Comparison of ENCODE assay signal across 7 mouse cellular contexts in genomic region chr1:151343571-151344282, GRCm38 (mm10). TPM values are rescaled to one million over a fixed set of nuclear protein-coding genes. Genes with fewer than 3 reads are reported as not detected.
A peak's percentile ranks its signal among the peaks of the same experiment; 100 is the strongest.
DNase-seq lines count a peak whose midpoint lies in the region; ATAC-seq and TF ChIP-seq lines count a peak whose summit lies in the region.

No protein-coding gene starts in this region.

- peak overlapping the region; percentile 67 for H3K4me2 ChIP-seq in intestine, embryonic 16.5 days (ENCODE audit: low read depth, low read length)
- H3K4me2 ChIP-seq in lung, embryonic 16.5 days (ENCODE audit: low read depth, low read length): peak overlapping the region; percentile 79

- no peak for DNase-seq in forebrain, embryonic 10.5 days (ENCODE audit: extremely low spot score, low spot score)
- DNase-seq in urinary bladder, adult 18-20 months (ENCODE audit: low spot score in 2 of 2): no peak

- H3K9me3 ChIP-seq in E14TG2a.4 (ENCODE audit: low read length): no peaks in the 10 kb centered on the region
- no peaks in the 10 kb centered on the region for H3K9me3 ChIP-seq in forebrain, embryonic 10.5 days
- H3K9me3 ChIP-seq in intestine, embryonic 16.5 days (ENCODE audit: control insufficient read depth, low read length): no peaks in the 10 kb centered on the region
- no peaks in the 10 kb centered on the region for H3K9me3 ChIP-seq in lung, embryonic 16.5 days (ENCODE audit: control insufficient read depth, low read length)

- no peak for TF ChIP-seq CTCF in E14TG2a.4 (conservative IDR thresholded peaks at IDR 0.05; ENCODE audit: low read length)
- peak; percentile 35; the same call in 1 of the 2 replicates for TF ChIP-seq CTCF in small intestine, adult 2 months (IDR thresholded peaks at IDR 0.05; ENCODE audit: extremely low read depth, insufficient read length, insufficient replicate concordance, low read depth, low read length)

- ATAC-seq in activated CD4-positive, CD25-positive, alpha-beta regulatory T cell, adult 4 months: peak; percentile 38
- peak; percentile 15; the same call in 1 of the 2 replicates for ATAC-seq in intestine, embryonic 16.5 days
- ATAC-seq in lung, embryonic 16.5 days (ENCODE audit: low read depth): no peak; the same call in 1 of the 2 replicates

- no peaks in the 10 kb centered on the region for H3K36me3 ChIP-seq in E14TG2a.4 (ENCODE audit: insufficient read depth, low read length)
- peaks cover under 1% of the 10 kb centered on the region; the same call in 1 of the 2 replicates for H3K36me3 ChIP-seq in forebrain, embryonic 10.5 days (replicated peaks)
- no peaks in the 10 kb centered on the region for H3K36me3 ChIP-seq in intestine, embryonic 16.5 days (ENCODE audit: control insufficient read depth, insufficient read depth, low read length)
- H3K36me3 ChIP-seq in lung, embryonic 16.5 days (ENCODE audit: control insufficient read depth, insufficient read depth, low read length): no peaks in the 10 kb centered on the region
- 0 out of 2 replicates have a peak, but pooled peaks cover under 1% of the 10 kb centered on the region for H3K36me3 ChIP-seq in small intestine, adult 2 months (ENCODE audit: control insufficient read depth, insufficient read depth, low read length)

- peak overlapping the region; percentile 99 for H3K27ac ChIP-seq in forebrain, embryonic 10.5 days
- H3K27ac ChIP-seq in intestine, embryonic 16.5 days (ENCODE audit: low read length): peak overlapping the region; percentile 93
- peak overlapping the region; percentile 85 for H3K27ac ChIP-seq in lung, embryonic 16.5 days (ENCODE audit: low read length)
- H3K27ac ChIP-seq in small intestine, adult 2 months (ENCODE audit: insufficient read depth, low read depth, low read length): peak overlapping the region; percentile 98

- H3K4me1 ChIP-seq in E14TG2a.4 (replicated peaks; ENCODE audit: low read depth, low read length): peaks cover 47% of the 10 kb centered on the region
- H3K4me1 ChIP-seq in forebrain, embryonic 10.5 days: peaks cover 63% of the 10 kb centered on the region
- H3K4me1 ChIP-seq in intestine, embryonic 16.5 days (ENCODE audit: control insufficient read depth, insufficient read depth, low read length): peaks cover 7% of the 10 kb centered on the region
- H3K4me1 ChIP-seq in lung, embryonic 16.5 days (replicated peaks; ENCODE audit: control insufficient read depth, insufficient read depth, low read length): peaks cover 39% of the 10 kb centered on the region
- peaks cover 17% of the 10 kb centered on the region for H3K4me1 ChIP-seq in small intestine, adult 2 months (ENCODE audit: control insufficient read depth, insufficient read depth, insufficient read length, low read length)

- WGBS in forebrain, embryonic 10.5 days: under 1% methylated on average over 17 of the region's 17 CpGs
- WGBS in intestine, embryonic 16.5 days: under 1% methylated on average over 17 of the region's 17 CpGs
- under 1% methylated on average over 17 of the region's 17 CpGs for WGBS in lung, embryonic 16.5 days
- WGBS in small intestine, adult 2 months: 2% methylated on average over 17 of the region's 17 CpGs

- H3K4me3 ChIP-seq in E14TG2a.4 (replicated peaks; ENCODE audit: low read length): peak overlapping the region; percentile 88
- H3K4me3 ChIP-seq in forebrain, embryonic 10.5 days: peak overlapping the region; percentile 98
- H3K4me3 ChIP-seq in intestine, embryonic 16.5 days (ENCODE audit: low read length): peak overlapping the region; percentile 85
- peak overlapping the region; percentile 93 for H3K4me3 ChIP-seq in lung, embryonic 16.5 days (ENCODE audit: low read length)
- H3K4me3 ChIP-seq in small intestine, adult 2 months (ENCODE audit: low read depth, low read length): peak overlapping the region; percentile 80

- no peak; the same call in none of the 2 replicates for TF ChIP-seq POLR2A in small intestine, adult 2 months (IDR thresholded peaks at IDR 0.05; ENCODE audit: low read depth, low read length)

- no peaks in the 10 kb centered on the region for H3K27me3 ChIP-seq in E14TG2a.4 (ENCODE audit: insufficient read depth, low read length)
- no peaks in the 10 kb centered on the region for H3K27me3 ChIP-seq in forebrain, embryonic 10.5 days (ENCODE audit: poor library complexity, severe bottlenecking)
- H3K27me3 ChIP-seq in intestine, embryonic 16.5 days (replicated peaks; ENCODE audit: control insufficient read depth, insufficient read depth, low read length): no peaks in the 10 kb centered on the region
- H3K27me3 ChIP-seq in lung, embryonic 16.5 days (ENCODE audit: control insufficient read depth, insufficient read depth, low read depth, low read length): no peaks in the 10 kb centered on the region
- H3K27me3 ChIP-seq in small intestine, adult 2 months (ENCODE audit: control insufficient read depth, insufficient read depth, low read length): no peaks in the 10 kb centered on the region

- peak overlapping the region; percentile 70 for H3K9ac ChIP-seq in intestine, embryonic 16.5 days (ENCODE audit: low read depth, low read length)
- H3K9ac ChIP-seq in lung, embryonic 16.5 days (ENCODE audit: low read length): peak overlapping the region; percentile 72

RNA-seq across cellular contexts. Expression of gene Ivns1abp, which starts 0.6 kb away (rescaled TPM):
- 100 to 1,000 TPM; 102 to 121 TPM for polyA plus RNA-seq in activated CD4-positive, CD25-positive, alpha-beta regulatory T cell, adult 4 months (2017; shearing (Covaris generic))
- 442 and 458 TPM in 2 replicates for polyA plus RNA-seq in forebrain, embryonic 10.5 days (2016; fragmentation: Nextera tagmentation; extraction: Ambion mirVana)
- polyA plus RNA-seq in intestine, embryonic 16.5 days (2015; fragmentation: Nextera tagmentation; extraction: Ambion mirVana): 331 and 345 TPM in 2 replicates
- 212 and 230 TPM in 2 replicates for polyA plus RNA-seq in lung, embryonic 16.5 days (2015; fragmentation: Nextera tagmentation; extraction: Ambion mirVana)
- polyA plus RNA-seq in small intestine, adult 2 months (2012; rRNA removed): 14.1 and 37.6 TPM in 2 replicates
